Mouse (Mus musculus) cerebellum, postnatal 4 days (tissue): ENCODE data around the gene Vill.

Experiments used
- DNase-seq, 2 experiments: peaks; one replicate each; pipeline ENCODE4 v3.0.0; 2022; ENCODE audit warnings: low spot score in 2 of 2, mixed read lengths in 1 of 2

Gene Vill

DNA sequence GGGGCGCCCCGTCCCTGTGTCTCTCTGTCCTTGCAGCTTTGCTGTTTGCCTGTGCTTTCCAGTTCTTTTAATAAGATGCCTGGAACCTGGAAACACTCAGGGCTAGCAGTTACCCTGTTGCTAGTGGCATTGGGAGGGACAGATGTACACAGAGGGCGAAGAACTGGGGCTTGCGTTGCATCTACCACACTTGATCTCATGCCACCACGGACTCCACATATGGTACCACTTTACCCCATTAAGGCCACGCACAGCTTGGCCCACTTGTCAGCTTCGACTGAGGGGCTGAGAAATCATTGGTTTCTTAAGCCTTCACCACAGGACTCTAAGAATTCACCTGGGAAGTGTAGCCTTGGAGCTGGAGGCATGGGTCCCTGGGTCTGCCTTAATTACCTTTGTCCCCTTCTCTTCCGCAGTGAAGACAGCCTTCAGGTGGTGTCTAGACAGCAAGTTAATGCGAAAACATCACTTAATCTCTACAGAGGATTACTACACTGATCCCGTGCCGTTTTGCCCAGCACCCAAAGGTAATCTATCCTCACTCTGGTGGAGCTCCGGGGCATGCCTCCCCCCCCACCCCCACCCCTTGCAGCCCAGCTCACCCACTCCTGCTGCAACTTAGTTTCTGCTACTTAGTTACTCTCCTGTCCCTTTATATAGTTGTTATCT is 57.2 kb downstream of the Vill start:
- no peak for DNase-seq

DNA sequence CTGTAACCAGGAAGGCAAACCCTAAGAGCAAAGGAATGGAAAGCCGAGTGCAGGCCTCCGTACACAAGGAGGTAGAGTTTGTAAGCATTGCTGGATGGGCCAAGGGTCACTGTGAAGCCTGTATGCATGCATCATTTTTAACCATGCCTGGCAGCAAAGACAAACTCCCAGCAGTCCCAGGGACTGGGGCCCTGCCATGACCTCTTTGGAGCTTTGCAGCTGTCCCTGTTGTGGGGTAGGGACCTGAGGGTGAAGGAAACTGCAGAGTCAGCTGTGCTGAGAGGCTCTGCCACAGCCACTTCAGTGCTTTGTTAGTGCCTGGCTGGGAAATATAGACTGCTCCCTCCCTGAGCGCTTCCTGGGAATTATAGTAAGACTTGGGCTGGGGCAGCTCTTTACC is 58.1 kb downstream of the Vill start:
- no peak for DNase-seq

GRCm38 (mm10) chr9:119114911-119115310 is 62.3 kb downstream of the Vill start:
- DNase-seq: no peak

DNA sequence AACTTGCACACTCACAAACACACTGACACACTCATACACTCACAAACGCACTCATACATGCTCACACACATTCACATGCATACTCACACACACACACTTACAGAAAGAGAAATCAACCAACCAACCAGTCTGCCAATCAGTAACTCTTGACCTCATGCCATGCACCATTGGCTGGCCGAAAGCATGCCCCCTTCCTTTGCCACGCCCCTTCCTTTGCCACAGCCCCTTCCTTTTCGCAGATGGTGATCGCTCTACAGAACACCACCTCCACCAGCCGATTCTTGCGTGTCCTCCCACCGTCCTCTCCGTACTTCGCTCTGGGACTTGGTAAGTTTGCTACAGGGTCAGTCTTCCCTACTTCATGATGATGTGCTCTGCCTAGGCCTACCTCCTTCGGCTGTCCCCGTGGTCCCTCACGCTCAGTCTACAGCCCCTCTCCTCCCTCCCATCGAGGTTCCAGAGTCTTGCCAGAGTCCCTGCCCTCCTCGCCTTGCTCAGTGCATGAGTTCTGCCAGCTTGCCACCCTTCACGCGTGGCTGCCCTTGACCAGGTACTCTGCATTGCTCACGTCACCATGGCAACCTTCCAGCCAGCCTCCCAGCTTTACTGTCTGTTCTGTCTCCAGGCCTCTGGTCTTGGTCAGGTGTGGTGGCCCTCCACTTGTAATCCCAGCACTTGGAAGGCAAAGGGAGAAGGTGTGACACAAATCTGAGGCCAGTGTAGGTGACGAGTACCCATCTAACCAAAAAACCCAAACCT is 67.0 kb downstream of the Vill start:
- no peak for DNase-seq

DNA sequence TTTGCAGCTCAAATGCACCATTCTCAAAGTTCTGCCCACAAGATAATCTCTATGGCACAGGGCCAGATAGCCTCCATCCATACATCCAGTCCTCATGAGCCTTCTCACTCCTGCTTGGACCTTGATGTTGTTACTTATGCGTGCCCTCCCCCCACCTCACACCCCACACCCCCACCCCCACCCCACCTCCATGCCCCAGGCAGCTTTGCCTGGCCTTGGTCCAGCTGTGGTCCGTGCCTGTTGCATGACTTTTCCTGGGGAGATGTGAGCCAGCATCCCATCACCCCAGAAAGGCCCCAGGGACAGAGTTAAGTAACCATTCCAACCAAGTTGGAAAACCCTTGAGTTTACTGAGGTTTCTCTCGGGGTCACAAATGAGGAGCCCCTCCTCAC is 67.6 kb downstream of the Vill start:
- DNase-seq: no peak
